Mouse (Mus musculus) heart, adult 8-10 months (tissue): Measurements from ENCODE around the gene Bbs4. TPM values are rescaled to one million over a fixed set of nuclear protein-coding genes. Genes with fewer than 3 reads are reported as not detected.

Source experiments
- DNase-seq: peaks from one replicate; pipeline ENCODE4 v3.0.0; 2022; ENCODE audit warnings: low spot score
- total RNA-seq, 4 experiments: library from RNA; stranded (reverse); gene quantifications; 2 replicates each; pipeline ENCODE4 v1.2.4; 2022

The Bbs4 gene
- total RNA-seq, 4 experiments from 2014 or later, result 2.8 to 4.5 (median 3.5) TPM

DNA sequence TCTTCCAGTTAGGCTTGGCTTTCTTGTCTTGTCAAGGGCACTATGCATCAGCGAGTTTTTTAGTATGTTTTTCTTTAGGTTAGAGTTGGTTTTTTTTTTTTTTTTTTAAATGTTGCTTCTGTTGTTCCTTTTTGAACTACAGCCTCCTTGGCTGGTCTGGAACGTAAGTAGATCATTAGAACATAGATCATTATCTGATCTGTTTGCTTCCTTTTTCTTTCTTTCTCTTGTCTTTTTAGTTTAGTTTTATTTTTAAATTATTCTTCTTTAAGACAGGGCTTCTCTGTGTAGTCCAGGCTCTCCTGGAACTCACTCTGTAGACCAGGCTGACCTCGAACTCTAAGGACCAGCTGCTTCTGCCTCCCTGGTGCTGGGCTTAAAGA, 60.8 kb downstream of the Bbs4 start:
- DNase-seq, result no peak

- no peak for DNase-seq
These were observed 61.4 kb downstream of the Bbs4 start for GRCm38 (mm10) chr9:59291688-59292492.

DNA sequence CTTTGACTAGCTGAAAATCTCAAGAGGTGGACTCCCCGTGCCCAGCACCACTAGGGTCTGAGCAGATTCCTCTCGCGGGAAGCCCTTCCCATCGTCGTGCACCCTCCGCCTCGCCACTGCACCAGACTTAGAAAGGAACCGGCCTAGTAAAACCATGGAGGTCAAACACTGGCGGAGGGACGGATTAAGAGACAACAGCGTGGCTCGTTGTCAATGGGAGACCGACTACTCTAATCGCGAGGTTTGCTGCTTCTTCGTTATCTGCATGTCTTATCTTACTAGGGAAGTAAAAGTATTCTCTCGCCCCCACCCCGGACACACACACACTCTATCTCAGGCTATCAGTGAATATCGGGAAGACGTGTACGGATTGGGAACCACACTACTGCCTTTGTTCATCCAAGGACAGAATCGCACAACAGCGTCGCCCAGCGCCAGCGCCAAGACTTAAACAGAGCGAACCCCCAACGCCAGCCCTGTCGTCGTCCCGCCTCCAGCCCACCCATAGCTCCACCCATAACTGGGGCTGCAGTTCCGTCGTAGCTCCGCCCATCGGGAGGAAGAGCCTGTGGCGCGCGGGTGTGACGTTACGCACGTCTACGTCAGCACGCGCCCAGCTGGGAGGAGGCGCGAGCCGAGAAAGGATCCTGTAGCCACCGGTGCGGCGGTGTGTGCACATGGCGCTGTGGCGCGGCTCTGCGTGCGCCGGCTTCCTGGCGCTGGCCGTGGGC, 62.2 kb downstream of the Bbs4 start, which contains the start of gene Adpgk:
TSS of gene Adpgk (plus strand) at position 602 of the 731 bp plus-strand sequence.
- DNase-seq, result peak; percentile 97

- no peak for DNase-seq
These were observed 63.7 kb downstream of the Bbs4 start for GRCm38 (mm10) chr9:59289529-59290115.

DNA sequence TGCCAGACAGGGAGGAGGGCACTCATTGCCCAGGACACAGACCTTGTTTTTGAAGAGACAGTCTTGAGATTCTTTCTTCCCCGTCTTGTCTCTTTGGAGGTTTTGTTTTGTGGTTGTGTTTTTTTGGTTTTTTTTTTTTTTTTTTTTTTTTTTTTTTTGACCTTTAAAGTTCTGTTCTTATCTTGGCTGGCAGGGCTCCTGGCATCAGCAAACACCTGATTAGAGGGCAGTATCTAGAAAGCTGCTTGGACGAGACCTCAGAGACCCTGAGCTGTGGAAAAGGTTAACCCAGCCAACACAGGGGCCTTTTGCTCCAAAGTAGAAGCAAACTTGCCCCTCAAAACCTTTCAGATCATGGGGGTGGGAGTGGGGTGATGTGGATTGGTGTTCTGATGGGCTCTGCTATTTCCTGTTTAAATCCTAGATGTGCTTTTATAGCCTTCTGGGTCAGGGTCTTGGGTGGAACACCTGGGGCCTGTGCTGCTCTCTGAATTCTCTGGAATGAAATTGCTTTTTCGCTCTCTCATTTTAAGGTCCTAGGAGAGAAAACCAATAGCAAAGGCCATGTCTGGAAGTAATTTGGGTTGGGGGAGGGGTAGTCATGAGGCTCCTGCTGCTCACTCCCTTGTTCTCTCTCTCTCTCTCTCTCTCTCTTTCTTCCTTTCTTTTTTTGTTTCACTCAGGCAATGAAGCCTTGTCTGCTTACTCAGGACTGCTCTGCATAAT, 64.5 kb downstream of the Bbs4 start:
- no peak for DNase-seq

DNA sequence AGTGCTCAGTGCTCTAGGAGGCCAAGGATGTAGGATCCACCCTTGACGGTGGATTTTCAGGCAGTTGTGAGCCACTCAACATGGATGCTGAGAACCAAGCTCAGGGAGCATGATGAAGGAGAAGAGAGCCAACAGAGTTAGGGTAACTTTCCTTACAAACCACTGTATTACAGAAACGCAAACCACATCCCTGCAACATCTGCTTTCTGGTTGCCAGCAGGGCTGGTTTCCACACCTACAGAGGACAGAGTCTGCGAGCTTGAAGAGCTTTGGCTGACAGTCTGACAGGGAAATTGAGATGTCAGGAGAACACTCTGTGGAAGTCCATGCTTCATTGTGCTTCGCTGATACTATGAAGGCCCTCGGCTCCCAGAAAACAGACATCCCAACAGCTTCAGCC, 65.2 kb downstream of the Bbs4 start:
- DNase-seq, result no peak

DNA sequence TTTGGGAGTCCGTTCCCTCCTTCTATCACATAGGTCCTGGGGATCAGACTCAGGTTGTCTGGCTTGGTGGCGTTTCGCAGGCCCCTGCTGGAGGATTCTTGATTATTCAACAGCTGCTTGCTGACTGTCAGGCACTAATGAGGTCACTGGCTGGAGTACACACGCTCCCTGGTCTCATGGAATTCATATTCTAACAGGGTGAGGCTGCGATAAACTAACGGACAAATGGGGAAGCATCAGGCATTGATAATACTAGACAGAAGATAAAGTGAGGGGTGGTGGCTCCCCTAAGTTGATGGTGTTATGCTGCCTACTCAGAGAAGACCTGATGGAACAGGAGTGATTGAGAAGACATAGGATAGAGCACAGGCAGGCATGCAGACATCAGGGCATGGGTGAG, 67.7 kb downstream of the Bbs4 start:
- no peak for DNase-seq

DNA sequence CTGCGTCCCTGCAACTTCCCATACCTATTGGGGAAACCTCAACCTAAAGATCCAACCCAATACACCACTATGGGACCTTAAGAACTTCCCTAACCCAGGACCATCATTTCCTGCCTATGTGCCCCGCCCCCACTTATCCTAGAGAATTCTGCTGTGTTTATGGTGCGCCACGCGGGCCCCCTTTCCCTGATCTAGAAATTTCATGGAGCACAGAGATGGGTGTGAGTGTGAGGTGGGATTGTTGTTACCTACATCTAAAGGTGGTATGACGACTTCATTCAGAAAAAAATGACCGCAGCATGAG, 70.7 kb downstream of the Bbs4 start:
- DNase-seq, result no peak

DNA sequence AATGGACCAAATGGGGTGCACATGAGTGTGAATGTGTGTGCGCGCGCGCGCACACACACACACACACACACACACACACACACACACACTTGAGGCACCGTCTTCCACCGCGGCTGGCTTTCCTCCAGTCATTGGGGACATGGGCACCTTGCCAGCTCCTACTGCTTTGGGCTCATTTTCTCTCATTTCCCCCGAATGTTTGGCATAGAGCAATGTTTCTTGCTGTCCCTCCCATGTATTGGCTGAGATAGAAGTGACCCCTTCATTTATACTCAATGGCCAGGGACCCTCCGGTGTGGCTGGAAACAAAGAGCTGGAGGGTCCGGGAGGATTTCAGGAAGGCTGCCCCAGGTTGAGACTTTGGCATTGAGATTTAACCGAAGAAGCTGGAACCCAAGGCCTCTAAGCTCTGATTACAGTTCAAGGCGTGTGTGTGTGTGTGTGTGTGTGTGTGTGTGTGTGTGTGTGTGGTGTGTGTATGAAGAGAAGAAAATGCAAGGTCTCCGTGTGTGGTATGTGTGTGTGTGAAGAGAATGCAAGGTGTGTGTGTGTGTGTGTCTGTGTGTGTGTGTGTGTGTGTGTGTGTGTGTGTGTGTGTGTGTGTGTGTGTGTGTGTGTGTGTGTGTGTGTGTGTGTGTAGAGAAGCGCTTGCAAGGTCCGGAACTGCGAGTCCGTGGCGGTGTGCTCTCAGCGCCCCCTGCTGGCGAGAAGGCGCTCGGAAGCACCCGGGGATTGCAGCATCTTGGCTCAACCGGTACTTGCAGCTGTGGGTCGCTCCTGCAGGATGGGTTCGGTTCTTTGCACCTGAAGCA, 71.2 kb downstream of the Bbs4 start:
- peak; percentile 53 for DNase-seq

DNA sequence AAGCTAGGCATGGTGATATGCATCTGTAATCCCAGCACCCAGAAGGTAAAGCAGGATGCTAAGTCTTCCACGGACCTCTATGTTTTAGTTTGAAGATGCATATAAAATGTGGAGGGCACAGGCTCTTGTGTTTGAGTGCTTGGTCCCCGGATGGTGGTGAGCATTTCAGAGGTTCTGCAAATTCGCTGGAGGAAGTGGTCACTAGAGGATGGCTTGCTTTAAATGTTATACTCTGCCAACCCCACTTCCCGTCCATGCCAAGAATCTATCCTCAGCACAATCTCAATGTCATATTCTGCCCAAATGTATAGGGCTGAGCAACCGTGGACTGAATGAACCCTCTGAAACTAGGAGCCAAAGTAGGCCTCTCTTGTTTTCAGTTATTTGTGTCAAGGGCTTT, 72.4 kb downstream of the Bbs4 start:
- no peak for DNase-seq

- DNase-seq, result no peak
These were observed 74.6 kb downstream of the Bbs4 start for GRCm38 (mm10) chr9:59278694-59279093.

GRCm38 (mm10) chr9:59278199-59278598, 75.1 kb downstream of the Bbs4 start:
- DNase-seq, result no peak

DNA sequence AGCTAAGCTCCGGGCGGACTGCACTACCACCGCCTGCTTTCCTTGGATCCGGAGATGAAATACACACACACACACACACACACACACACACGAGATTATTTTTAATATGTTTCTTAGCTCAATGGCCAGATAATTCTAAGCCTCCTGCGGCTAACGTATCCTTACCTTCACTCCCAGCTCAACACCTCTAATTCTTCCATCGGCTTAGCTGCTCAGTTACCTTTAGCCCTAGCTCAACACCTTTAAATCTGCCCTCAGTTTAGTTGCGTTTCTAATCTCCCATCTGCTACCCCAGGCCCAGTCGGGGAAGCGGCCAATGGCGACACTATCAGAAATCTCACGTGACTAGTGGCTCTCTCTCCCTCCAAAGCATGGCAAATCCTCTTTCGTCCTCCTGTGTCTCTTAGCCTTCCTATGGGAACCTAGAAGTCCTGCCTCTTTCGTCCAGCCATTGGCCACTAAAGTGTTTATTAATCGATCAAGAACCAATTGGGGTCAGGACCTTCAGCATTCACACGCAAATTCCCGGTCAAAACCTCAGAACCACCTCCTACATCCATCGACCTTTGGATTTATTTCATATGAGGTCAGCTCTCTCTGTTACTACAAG, 78.4 kb downstream of the Bbs4 start:
- DNase-seq, result no peak

- DNase-seq, result no peak
These were observed 80.1 kb downstream of the Bbs4 start for GRCm38 (mm10) chr9:59273199-59273598.

Other genes with a start within 250 kb of the Bbs4 start
- 1 to 10 TPM; 6.8 to 7.8 (median 7.5) TPM for gene Adpgk, start 62.0 kb downstream of the Bbs4 start, total RNA-seq
- 10 to 100 TPM; 69.9 to 81.0 (median 78.4) TPM for gene Arih1, start 133.1 kb upstream of the Bbs4 start, total RNA-seq
- 10 to 100 TPM; 45.0 to 50.7 (median 49.5) TPM for gene Hexa, start 186.0 kb upstream of the Bbs4 start, total RNA-seq
- under 1 TPM; 0.40 to 0.91 (median 0.79) TPM for gene Tmem202, start 186.3 kb upstream of the Bbs4 start, total RNA-seq
- gene Celf6, start 224.4 kb upstream of the Bbs4 start, total RNA-seq, result not detected